Mouse (Mus musculus): ENCODE data around the gene Wnk2.

Wnk2 gene

DNA sequence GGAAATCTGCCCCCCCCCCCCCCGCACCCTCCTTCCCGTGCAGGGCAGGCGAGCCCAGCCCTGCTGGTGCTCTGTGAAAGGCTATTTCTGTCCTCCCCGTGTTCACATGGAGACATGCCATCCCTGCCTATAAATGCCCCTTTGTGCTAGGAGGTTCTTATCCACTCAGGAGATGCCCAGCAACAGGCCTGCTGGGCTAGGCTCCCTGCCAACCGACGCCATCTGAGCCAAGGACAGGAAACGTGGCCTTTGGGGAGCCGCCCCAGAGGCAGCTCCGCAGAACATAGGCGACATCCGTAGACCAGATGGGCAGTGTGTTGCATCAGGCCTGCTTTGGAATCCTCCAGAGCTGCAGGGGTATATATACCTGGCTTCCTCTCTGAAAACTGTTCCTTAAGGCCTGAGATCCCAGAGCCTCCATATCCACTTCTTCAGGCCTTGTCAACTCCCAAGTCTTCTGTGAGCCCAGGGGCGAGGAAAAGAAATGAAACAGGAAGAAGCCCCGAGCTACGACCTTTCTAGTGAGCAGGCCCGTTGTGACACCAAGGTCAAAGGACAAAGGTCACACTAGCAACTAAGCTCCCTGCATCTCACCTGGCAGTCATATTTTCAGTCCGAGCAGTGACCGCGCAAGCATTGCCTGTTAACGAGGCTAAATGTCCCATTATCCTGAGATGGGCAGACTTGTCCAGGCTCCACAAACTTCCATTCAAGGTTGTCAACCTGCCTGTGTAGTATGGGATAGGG is 31.2 kb upstream of the Wnk2 start:
- 48% methylated on average over 19 of the region's 19 CpGs for WGBS

DNA sequence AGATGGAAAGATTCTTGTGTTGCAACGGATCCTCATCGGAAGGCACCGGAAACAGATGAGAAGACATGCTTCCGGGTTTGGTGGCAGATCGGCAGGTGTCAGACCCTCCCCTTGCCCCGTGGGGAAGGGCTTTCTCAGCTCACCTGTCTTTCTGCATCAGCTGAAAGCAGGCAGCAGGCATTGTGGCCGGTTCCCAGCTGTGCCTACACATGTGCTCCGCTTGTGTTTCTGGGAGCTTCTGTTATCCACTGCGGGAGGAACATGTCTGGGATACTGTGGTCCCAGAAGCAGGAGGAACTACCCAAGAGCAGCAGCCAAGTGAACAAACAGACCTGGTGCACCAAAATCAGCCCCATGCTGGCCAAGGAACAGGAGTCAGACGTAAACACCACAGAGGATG is 27.7 kb upstream of the Wnk2 start:
- 76% methylated on average over 10 of the region's 10 CpGs for whole genome bisulfite sequencing

DNA sequence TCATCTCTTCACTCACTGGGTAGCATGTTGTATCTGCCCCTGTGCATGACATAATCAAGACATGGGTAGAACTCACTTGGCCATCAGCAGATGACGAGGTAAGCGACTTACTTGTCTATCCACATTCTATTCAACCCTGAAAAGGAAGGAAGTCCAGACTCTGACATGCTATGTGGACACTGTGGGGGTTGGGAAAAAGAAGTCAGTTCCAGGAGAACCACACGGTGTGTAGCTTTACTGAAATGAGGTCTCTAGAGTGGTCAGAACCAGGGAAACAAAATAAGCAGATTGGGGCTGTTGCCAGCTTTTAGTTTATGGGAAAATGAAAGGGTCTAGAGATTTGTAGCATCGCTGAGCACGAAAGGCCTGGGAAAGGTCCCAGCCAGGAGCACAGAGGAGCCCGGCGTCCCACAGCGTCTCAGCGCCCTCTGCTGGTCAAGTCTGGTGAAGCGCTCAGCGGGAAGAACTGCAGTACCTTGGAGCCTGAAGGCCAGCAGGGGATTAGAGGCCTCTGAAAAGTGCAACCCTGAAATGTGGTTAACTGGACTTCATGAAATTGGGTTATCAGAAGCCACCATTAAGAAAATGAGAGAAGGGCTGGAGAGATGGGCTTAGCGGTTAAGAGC is 25.3 kb upstream of the Wnk2 start:
- 11% methylated on average over 12 of the region's 12 CpGs for WGBS

DNA sequence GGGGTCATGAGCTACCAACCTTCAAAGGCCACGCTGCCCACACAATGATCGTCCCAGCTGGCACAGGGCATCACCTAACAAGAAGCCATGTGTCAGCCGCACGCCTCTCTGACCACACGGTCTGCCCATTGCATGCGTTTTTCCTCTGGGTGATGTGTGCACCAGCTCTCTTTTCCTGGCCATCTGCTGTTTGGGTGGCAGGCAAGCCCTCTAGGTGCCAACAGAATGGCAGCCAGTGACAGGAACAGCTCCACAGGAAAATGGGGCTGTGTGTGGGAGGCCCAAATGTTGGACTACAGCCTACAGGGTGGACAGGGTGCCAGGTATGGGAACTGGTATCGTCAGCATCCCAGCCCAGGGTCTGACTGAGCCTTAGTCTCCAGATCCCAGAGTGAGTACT is 24.5 kb upstream of the Wnk2 start:
- 45% methylated on average over 7 of the region's 7 CpGs for WGBS

DNA sequence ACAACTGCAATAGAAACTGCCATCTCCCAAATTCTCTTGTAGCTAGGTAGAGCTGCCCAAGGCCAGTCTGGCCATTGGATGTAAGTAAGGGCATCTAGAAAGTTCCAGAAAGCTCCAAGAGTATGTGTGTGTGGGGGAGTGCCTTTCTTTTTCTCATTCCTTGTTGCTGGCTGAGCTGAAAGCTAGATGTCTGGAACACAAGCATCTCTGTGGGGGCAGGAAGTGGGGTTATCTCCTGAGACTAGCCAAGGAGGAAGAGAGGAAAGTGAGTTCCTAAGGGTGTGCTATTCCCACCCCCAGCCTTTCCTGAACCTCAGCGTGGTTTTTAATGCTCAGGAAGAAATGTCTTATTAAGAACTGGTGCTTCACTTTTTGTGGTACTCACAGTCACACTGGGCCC is 23.9 kb upstream of the Wnk2 start:
- 42% methylated on average over 1 of the region's 1 CpGs for WGBS

DNA sequence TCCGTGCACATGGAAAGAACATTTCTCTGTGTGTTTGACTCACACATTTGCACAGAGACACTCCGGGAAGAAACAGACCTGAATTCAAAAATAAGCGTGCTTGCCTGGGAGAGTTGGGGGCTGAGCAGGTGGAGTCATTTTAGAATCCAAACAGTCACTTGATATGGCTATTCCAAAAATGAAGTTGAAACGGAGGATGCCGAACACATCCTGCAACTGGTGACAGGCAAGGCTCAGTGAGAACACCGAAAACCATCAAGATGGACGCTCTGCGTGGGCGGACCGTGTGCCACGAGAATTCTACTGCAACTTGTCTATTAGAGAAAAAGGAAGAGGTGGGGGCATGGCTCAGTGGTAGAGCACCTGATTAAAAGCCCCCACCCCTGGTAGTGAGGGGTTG is 22.8 kb upstream of the Wnk2 start:
- 64% methylated on average over 11 of the region's 11 CpGs for WGBS

DNA sequence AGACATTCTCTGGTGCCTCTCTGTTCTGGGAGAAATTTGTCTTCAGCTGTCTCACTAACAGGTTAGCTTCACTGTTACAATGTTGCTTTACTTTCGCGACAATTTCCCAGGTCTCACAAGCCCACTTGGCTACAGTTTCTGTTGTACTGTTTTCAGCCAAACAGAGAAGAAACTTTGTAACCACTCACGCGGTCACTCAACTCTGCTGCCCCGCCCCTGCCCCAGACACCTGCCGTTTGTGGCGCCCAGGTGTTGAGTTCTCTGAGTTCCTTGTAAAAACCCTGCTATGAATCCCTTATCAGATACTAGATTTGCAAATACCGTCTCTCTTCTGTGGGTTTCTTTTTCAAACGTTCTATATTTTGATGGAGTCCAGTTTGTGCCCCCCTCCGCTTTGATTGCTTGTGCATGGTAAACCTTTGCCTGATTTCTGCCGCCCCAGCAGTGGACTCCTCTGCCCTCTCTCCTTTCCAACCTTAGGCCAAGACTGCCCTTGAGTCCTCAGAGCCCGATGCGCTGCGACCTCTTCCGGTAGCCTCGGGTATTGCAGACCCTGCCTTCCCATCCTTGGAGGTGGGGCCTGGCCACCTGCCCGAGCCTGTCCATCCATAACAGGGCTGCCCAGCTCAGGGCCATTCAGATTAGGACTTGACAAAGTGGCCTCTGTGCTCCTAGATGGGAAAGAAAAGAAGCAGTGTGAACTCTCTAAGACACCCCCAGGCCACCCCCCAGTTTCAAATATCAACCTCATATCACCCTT is 21.8 kb upstream of the Wnk2 start:
- WGBS = 34% methylated on average over 17 of the region's 17 CpGs

DNA sequence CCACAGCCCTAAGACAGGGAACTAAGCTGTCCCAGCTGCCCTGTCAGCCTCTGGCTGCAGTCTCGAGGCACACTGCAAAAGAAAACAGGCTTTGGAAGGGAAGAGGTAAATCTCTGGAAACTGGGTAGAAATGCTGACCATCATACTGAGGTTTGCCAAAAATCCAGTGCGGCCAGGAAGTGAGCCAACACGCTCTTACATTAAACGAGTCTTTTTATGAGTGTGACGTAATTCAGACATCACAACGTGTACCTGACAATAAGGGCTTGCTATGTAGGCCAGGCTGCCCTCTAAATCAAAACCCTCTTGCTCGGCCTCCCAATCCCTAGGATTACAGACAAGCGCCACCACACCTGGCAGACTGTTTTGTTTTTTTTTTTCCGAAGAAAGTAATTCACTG is 19.3 kb upstream of the Wnk2 start:
- 60% methylated on average over 9 of the region's 9 CpGs for WGBS

DNA sequence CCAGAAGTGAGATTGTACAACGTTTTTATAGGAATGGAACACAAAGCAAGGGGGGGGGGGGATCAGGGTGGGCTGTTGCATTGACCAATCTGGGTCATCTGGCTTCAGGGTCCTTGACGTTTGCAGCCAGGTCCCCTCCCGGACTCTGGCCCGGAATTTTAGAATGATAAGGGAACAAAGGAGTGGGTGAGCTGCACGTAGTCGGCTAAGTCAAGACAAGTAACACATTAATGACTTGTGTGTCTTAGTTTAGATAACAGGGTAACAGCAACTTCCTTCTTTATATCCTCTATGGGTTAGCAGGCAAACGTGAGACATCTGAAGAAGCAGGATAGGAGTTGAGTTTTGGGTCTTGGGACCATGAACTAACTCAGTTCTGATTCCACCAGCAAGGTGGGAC is 15.8 kb upstream of the Wnk2 start:
- 87% methylated on average over 7 of the region's 7 CpGs for WGBS

DNA sequence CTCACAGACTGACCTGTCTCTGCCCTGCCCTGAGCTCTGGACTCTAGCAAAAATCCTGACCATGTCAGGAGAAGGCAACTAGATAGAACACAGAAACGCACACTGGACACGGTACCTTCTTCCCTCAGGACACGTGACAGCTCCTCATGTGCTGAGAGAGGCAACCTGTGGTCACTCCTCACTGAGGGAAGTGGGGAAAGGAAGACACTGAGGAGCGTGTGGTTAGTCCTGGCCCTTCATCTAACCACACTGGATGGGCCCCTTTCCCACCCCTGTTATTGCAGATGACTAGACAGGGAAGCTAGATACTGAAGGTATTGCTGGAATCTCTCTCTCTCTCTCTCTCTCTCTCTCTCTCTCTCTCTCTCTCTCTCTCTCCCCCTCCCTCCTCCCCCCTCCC is 14.9 kb upstream of the Wnk2 start:
- 90% methylated on average over 4 of the region's 4 CpGs for WGBS

DNA sequence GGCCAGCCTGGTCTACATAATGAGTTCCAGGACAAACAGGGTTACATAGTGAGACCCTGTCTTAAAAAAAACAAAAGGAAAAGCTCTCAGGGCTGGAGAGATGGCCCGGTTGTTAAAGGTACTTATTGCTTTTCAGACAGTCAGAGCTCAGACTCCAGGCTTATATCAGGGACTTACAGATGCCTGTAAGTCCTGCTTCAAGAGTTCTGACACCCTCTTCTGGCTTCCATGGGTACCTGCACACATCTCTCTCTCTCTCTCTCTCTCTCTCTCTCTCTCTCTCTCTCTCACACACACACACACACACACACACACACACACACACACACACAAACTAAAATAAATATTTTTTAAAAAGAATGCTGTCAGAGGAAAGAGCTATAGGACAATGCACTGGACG is 13.4 kb upstream of the Wnk2 start:
- 51% methylated on average over 2 of the region's 2 CpGs for WGBS

DNA sequence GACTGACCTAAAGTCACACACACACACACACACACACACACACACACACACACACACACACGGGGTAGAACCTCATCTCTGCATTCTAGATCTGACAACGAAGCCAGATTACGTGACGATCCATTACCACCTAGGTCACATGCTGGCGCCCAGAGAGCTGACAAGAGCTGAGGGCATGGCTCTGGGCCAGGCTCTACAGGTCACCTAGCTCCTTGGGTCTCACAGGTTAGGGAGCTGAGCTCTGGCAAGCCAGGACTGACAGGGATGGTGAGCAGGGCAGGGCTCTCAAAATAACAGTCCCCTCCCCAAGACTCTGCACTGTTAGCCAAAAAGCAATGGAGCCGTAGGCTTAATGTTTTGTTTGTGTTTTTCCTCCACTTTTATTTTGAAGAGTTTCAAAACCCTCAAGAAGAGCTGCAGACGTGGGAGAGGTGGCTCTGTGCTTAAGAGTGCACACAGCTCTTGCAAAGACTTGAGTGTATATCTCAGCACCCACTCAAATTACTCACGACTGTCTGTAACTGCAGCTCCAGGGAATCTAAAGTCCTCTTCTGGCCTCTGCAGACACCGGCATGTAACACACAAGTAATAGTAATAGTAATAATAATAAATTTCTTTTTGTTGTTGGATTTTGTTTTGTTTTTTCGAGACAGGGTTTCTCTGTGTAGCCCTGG is 10.4 kb upstream of the Wnk2 start:
- 70% methylated on average over 10 of the region's 10 CpGs for WGBS

DNA sequence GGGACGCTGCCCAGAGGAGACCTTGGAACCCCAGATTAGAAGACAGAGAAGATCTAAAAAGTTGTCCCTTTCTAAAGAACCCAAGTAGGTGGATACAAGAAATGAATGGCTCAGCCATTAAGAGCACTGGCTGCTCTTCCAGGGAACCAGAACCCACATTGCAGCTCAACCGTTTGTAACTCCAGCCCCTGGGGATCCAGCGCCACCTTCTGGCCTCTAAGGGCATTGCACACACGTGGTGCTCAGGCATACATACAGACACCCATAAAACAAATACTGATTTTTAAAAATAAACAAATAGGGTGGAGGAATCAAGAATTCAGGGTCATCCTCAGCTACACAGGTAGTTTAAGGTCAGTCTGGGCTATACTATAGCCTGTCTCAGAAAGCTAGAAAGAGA is 8.8 kb upstream of the Wnk2 start:
- WGBS = 84% methylated on average over 4 of the region's 4 CpGs

DNA sequence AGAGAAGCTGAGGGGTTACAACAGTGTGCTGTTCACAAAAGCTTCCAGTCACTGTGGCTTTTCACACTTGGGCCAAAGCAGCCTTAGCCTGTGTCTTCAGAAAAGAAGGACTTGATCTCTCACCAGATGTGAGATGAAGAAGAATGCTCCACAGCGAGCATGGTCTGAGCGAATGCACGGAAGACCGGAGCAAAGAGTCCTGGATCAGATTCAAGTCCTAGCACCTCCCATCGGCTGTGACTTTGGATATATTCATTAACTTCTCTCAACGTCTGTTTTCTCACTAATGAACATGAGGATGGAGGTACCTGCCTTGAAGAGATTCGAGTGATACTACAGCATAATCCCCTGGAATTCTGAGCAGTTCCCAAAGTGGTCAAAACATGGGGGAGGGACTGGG is 6.8 kb upstream of the Wnk2 start:
- 61% methylated on average over 7 of the region's 7 CpGs for WGBS

DNA sequence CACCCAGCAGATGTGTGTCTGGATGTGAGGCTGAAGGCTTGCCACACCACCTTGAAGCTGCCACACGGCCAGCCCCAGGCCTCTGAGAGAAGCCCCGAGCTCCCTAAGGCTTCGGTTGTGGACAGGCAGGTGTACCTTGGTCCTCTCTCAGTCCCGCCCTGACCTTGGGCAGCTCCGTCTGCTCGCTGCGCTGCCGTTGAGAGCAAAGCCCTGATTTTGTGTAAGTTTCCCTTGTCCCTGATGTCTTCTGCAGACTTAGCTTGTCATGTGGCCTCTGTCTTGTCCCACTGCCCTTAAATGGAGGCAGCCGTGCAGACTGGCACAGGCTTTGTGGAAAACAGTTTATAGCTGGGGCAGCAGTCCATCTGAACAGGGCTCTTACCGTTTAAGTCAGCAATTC is 6.2 kb upstream of the Wnk2 start:
- WGBS = 79% methylated on average over 10 of the region's 10 CpGs

DNA sequence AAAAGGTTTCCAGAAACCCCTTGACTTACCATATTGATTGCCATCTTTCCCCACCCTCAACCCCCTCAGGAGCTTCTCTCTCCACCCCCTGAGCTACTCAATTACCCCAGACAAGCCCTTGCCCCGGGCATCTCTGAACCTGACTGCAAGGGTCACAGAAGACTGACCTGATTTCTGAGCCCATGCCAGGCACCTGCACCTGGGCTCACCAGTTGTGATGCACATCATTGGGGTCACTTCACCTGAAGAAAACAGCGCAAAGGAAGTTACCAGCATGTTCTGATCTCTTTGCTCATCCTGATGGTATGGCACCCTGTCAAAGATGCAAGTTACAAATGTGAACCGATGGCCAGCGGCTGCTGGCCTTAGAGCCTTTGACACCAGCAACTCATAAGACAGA is 873 bp upstream of the Wnk2 start:
- 89% methylated on average over 4 of the region's 4 CpGs for WGBS

DNA sequence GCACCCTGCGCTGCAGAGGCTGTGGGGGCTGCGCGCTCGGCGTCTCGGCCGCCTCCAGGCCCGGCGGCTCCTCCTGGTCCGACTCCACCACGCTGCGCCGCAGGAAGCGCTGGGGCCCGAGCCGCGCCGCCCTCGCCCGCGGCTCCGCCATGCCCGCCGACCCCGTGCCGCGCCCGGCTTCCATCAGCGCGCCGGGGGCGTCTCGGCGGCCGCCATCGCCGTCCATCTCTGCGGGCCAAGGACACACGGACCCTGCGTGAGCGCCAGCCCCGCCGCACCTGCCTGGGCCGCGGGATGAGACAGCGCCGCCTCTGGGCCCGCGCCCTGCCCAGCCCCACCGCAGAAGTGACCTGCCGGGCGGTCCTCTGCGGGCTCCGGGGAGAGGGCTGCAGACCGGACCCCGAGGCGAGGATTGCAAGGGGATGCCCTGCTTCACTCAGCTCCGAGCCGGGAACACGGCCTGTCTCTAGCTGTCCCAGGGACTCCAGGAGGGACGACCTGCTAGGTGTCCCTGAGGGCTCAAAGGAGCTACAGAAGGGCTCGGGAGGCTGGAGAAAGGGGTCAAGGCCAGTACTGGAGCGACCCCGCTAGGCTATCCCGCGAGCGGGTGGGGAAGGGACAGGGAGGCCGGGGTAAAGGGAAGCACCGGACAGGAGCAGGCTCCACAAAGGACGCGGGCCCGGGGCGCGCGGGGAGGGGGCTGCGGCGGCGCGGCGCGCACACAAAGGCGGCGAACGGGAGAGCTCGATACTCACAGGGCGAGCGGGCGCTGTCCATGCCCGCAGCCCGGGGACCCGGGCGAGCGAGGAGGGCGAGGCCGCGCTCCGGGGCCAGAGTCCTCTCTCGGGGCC is 582 bp downstream of the Wnk2 start:
- WGBS = 1% methylated on average over 89 of the region's 98 CpGs

DNA sequence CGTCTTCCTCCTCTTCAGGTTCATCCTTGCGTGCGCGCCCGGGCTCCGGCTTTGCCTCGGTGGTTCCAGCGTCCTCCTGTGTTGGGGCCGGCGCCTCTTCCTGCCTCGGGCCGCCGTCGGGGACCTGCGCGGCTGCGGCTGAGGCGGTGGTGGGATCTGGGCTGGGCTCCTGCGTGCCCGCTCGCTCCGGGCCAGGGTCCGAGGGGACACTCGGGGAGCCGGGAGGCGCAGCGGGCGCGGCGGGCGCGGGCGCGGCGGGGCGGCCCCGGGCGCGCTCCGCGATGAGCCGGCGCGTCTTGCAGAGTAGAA is 1.2 kb downstream of the Wnk2 start:
- 2% methylated on average over 39 of the region's 44 CpGs for WGBS

DNA sequence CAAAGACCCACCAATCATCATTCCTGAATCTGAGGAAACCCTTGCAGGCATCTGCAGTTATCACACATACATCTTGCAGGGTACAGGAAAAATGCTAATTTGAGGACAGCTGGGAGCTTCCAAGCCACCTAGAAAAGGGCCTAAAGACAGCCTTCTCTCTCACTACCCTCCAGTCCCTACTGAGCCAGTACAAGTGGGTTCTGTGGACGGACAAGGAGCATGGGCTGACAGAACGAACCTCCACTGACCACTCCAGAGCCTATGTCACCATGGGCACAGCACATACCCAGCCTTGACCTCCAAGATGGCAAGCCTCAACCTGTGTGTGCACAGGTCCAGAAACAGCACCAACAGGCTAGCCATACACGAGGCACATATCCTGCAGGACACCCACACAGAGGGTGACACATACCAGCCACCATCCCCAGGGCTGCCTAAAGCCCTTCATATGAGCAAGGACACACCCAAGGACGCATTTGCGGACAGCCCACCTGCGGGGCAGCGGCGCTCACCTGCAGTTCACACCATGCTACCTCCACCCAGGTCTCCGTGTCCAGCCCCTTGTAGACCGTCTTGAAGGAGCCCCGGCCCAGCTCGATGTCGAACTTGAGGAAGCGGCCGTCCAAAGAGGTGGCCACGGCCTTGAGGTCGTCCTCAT is 1.6 kb downstream of the Wnk2 start:
- WGBS = 20% methylated on average over 17 of the region's 17 CpGs

DNA sequence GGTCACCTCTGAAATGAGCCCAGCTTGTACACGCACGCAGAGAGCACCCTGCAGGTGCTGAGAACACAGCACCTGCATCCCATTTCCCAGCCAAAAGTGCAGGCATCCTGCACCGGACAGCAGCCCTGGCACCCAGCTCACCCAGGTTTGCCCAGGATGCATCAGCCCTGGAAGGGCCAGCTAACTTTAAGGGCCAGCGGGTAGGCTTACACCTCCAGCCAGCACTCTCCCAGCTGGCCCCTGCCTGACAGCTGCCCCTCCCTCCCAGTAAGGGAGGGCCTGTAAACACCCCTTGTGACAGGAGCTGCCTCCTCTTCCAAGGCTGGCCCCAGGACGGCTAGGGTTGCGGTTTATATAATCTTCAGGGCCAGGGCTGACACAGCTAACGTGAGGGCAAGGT is 2.4 kb downstream of the Wnk2 start:
- WGBS = 39% methylated on average over 7 of the region's 7 CpGs

DNA sequence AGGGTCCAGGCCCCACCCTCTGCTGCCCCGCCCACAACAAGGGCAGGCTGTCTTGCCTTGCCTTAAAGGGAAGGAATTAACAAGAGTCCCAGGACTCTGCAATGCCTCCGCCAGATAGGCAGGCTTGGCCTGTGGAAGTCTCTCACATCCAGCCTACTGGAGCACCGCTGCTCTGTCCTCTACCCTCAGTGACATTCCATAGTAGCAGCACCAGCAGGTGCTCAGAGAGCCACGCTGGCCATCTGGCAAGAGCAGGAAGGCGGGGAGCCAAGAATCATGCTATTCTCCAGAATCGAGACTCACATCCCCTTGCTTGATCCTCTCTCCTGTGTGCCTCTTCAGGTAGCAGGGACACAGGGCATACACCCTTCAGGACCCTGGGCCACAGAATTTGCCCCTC is 3.4 kb downstream of the Wnk2 start:
- WGBS = 29% methylated on average over 6 of the region's 6 CpGs

All from cerebral cortex, adult 2 months (tissue).